Mouse (Mus musculus) liver, postnatal 0 days (tissue): ENCODE measurements around the gene Nt5e. TPM values are rescaled to one million over a fixed set of nuclear protein-coding genes. Genes with fewer than 3 reads are reported as not detected.
A peak's percentile ranks its signal among the peaks of the same experiment; 100 is the strongest.
"Not testable (repeated sequence)": the region's sequence is repeated elsewhere in the genome, so short reads cannot be mapped to it uniquely, and the experiment has no call there.

Source experiments
- ATAC-seq: fragments of 200-750 bp; cut with Nextera tagmentation; 2 replicates; pipeline ENCODE4 v1.8.0; 2017; ENCODE audit warnings: mild to moderate bottlenecking, moderate library complexity
- DNase-seq: peaks from one replicate; pipeline ENCODE4 v3.0.0-alpha.2; 2016
- H3K27ac ChIP-seq: fragments of 300-500 bp; sonication (generic); 2 replicates; pipeline ENCODE4 v1.5.1; 2014; ENCODE audit warnings: antibody characterized with exemption, moderate library complexity, mild to moderate bottlenecking, low read depth
- H3K27me3 ChIP-seq: fragments of 300-500 bp; sonication (generic); 2 replicates; pipeline ENCODE4 v1.6.1; 2014; ENCODE audit warnings: low read length, control low read depth, mixed read lengths; ENCODE audit not compliant: insufficient read depth
- H3K36me3 ChIP-seq: fragments of 300-500 bp; sonication (generic); replicated peaks from 2 replicates; pipeline ENCODE4 v1.6.1; 2014; ENCODE audit warnings: mild to moderate bottlenecking, control low read depth, low read length, moderate library complexity, mixed read lengths; ENCODE audit not compliant: insufficient read depth
- H3K4me1 ChIP-seq: fragments of 300-500 bp; sonication (generic); 2 replicates; pipeline ENCODE4 v1.6.1; 2014; ENCODE audit warnings: antibody characterized with exemption, mild to moderate bottlenecking, control low read depth; ENCODE audit not compliant: insufficient read depth
- H3K4me2 ChIP-seq: fragments of 300-500 bp; sonication (generic); 2 replicates; pipeline ENCODE4 v1.6.1; 2014; ENCODE audit warnings: low read depth, mild to moderate bottlenecking, low read length, moderate library complexity, mixed read lengths
- H3K4me3 ChIP-seq: fragments of 300-500 bp; sonication (generic); 2 replicates; pipeline ENCODE4 v1.5.1; 2014; ENCODE audit warnings: low read depth, low read length
- H3K9ac ChIP-seq: fragments of 300-500 bp; sonication (generic); replicated peaks from 2 replicates; pipeline ENCODE4 v1.6.1; 2014; ENCODE audit warnings: mild to moderate bottlenecking, moderate library complexity
- H3K9me3 ChIP-seq: fragments of 300-500 bp; sonication (generic); 2 replicates; pipeline ENCODE4 v1.6.1; 2016; ENCODE audit warnings: mild to moderate bottlenecking, control low read depth, low read length, mixed read lengths
- CTCF ChIP-seq: sonication (generic); IDR thresholded peaks from 2 replicates; pipeline ENCODE4 v1.5.1; 2016; ENCODE audit warnings: antibody characterized with exemption, low read depth
- EP300 ChIP-seq: IDR thresholded peaks from 2 replicates; pipeline ENCODE4 v1.6.1; 2016; ENCODE audit warnings: antibody characterized with exemption, low read depth, mild to moderate bottlenecking
- WGBS: fragments of 180-500 bp; shearing (Covaris S2); extraction: QIAGEN DNeasy Blood & Tissue Kit; methylation state at CpG from one replicate; pipeline ENCODE4 v1.1.7; 2014; ENCODE audit not compliant: insufficient replicate concordance; 5-methylcytosine and 5-hydroxymethylcytosine counted together
- polyA plus RNA-seq: library from polyadenylated mRNA; unstranded; fragments of >200 nt; fragmentation: Nextera tagmentation; extraction: Ambion mirVana; gene quantifications from 2 replicates; pipeline ENCODE4 v1.2.1, GENCODE M21; 2015

Nt5e gene
- polyA plus RNA-seq, 1 experiment from 2014 or later = 18.9 TPM

DNA sequence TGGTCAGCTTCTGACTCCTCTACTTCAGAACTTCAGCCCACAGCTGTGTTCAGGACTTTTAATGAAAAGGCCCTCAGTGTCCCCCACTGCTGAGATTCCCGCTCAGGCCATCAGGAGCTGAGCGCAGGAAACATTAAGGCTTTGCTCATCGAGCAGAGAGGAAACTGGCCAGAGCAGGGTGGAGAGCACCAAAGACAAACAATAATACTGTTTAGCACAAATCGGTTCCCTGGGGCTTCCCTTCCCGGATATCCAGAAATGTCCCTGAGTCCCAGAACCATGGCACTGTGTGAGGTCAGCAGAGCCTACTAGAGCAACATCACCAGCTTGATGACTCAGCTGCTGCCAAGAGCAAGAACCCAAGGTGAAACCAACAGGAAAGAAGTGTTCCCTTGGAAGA lies 30.7 kb upstream of the Nt5e start:
- H3K36me3 ChIP-seq = no peaks in the 10 kb centered on the region
- no peak overlapping the region for H3K9ac ChIP-seq
- H3K4me2 ChIP-seq = no peak overlapping the region
- 49% methylated on average over 5 of the region's 5 CpGs for whole genome bisulfite sequencing
- no peaks in the 10 kb centered on the region for H3K4me1 ChIP-seq
- ATAC-seq (peak; percentile 29; the same call in 1 of the 2 replicates), DNase-seq (no peak)
- H3K9me3 ChIP-seq = no peaks in the 10 kb centered on the region
- no peak overlapping the region for H3K4me3 ChIP-seq
- TF ChIP-seq EP300 = no peak
- TF ChIP-seq CTCF = no peak
- H3K27ac ChIP-seq = no peak overlapping the region
- no peaks in the 10 kb centered on the region for H3K27me3 ChIP-seq

DNA sequence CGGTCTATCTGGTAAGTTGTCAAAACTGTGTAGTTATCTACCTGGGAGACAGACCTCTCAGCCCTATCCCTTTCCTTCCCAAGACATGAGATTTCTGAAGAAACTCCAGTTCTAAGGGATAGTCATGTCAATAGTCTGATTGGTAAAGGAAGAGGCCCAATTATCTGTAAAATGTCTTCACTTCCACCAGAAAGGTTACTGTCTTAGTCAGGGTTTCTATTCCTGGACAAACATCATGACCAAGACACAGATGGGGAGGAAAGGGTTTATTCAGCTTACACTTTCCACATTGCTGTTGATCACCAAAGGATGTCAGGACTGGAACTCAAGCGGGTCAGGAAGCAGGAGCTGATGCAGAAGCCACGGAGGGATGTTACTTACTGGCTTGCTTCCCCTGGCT lies 29.8 kb upstream of the Nt5e start:
- not testable (repeated sequence) for H3K4me1 ChIP-seq, H3K9me3 ChIP-seq, H3K36me3 ChIP-seq, H3K27me3 ChIP-seq, H3K4me3 ChIP-seq, H3K4me2 ChIP-seq, H3K9ac ChIP-seq, DNase-seq, H3K27ac ChIP-seq, ATAC-seq
- 70% methylated on average over 3 of the region's 3 CpGs for WGBS

DNA sequence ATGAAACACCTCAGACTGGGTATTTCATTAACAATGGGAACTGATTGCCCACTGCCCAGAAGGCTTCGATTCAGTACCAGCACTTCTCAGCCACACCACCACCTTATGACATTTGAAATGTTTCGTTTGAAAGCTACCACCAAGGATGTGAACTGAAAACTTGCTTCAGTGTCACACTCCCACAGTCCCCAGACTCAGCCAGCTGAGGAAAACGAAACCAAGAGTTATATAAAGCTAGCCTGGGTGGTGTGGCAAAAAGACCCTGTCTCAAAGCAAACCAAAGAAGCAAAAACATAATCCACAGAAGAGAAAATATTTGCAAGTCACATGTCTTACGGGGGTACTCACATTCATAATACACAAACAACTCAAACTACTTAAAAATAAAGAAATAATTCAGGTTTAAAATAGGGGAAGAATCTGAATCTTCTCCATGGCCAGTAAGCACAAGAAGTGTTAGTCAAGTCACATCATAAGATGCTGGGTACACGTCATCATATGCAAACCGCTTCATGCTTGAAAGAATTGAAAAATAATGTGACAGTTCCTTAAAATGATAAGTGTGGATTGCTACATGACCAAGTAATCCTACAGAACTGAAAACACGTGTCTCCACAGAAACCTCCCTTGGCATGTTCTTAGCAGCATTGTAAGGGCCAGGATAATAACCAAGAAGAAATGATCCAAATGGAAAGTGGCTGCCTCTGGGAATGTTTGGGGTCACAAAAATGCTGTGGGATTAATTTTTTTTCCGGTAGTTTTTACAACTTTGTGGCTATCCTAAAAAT lies 28.9 kb upstream of the Nt5e start:
- Histone ChIP-seq H3K27ac (no peak overlapping the region), H3K27me3 (no peaks in the 10 kb centered on the region), H3K9me3 (no peaks in the 10 kb centered on the region), H3K9ac (no peak overlapping the region), H3K36me3 (no peaks in the 10 kb centered on the region), H3K4me2 (no peak overlapping the region), H3K4me1 (no peaks in the 10 kb centered on the region), H3K4me3 (no peak overlapping the region)
- ATAC-seq (no peak), DNase-seq (no peak)
- 71% methylated on average over 8 of the region's 8 CpGs for WGBS
- TF ChIP-seq CTCF (no peak), EP300 (no peak)

DNA sequence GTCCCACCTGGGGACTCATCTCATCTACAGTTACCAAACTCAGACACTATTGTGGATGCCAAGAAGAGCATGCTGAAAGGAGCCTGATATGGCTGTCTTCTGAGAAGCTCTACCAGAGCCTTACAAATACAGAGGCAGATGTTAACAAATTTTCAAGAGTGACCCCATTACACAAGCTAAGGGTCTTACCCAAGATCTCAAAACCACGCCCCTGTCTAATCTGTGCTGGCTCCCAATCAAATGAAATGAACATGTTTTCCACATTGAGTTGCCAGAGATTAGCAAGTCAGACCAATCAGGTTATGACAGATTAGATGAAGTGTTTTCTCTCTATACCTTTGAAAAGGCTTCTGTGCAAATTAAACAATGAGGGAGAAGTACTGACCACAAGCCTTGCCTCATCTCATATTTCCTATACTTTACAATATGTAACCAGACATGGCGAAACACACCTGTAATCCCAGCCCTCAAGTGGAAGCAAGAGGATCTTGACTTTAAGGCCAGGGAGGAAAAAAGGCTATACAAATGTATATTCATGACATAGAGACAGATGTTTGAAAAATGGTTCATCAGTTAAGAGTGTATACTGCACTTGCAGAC lies 19.9 kb upstream of the Nt5e start:
- TF ChIP-seq CTCF (no peak), EP300 (no peak)
- Histone ChIP-seq H3K4me3 (no peak overlapping the region), H3K4me1 (no peaks in the 10 kb centered on the region), H3K36me3 (no peaks in the 10 kb centered on the region), H3K9ac (no peak overlapping the region), H3K27me3 (no peaks in the 10 kb centered on the region), H3K4me2 (no peak overlapping the region), H3K27ac (no peak overlapping the region), H3K9me3 (no peaks in the 10 kb centered on the region)
- ATAC-seq = no peak
- 66% methylated on average over 2 of the region's 2 CpGs for WGBS
- no peak for DNase-seq

DNA sequence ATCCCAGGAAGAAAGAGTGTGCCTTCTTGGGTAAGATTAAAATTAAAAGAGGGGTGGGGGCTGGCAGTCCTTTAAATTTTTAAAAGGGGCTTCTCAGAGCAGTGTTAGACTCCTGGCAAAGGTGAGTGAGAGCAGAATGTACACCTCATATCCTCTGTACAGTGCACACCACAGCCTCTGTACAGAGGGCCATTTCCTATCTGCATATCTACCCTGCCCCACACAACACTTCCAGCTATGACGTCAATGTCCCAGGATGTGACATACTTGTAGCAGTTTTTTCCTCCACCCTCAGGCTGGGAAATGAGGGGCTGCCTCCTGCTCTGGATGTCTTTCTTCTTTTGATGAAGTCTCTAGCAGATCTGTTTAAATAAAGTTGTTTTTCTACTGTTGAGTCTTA lies 17.9 kb upstream of the Nt5e start:
- Histone ChIP-seq H3K9ac (no peak overlapping the region), H3K4me3 (no peak overlapping the region), H3K27ac (no peak overlapping the region), H3K27me3 (no peaks in the 10 kb centered on the region), H3K36me3 (no peaks in the 10 kb centered on the region), H3K4me1 (no peaks in the 10 kb centered on the region), H3K9me3 (no peaks in the 10 kb centered on the region), H3K4me2 (no peak overlapping the region)
- ATAC-seq = no peak
- TF ChIP-seq CTCF = no peak
- no peak for TF ChIP-seq EP300
- WGBS = 19% methylated on average over 1 of the region's 1 CpGs
- no peak for DNase-seq

DNA sequence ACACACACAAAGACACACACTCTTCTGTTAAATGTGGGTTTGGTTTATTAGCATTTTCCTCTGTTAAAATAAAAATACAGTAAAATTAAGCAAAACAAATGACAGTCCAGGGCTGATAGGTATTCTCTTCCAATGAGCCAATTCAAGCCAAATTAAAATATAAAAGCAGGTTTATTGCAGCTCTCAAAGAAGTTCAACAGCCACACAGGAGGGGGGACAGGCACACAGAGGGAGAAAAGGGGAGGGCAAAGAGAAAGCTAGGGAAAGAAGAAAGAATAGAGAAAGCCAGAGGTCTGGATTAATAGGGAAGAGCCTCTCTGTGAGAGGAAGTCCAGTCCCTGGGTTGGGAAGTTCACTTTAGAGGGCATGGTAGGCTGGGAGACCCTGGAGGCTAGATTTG lies 7.8 kb upstream of the Nt5e start:
- Histone ChIP-seq H3K36me3 (no peaks in the 10 kb centered on the region), H3K4me3 (no peak overlapping the region), H3K4me2 (no peak overlapping the region), H3K27ac (no peak overlapping the region), H3K9ac (no peak overlapping the region), H3K27me3 (no peaks in the 10 kb centered on the region), H3K4me1 (no peaks in the 10 kb centered on the region), H3K9me3 (no peaks in the 10 kb centered on the region)
- DNase-seq (no peak), ATAC-seq (no peak)
- TF ChIP-seq EP300 = no peak
- TF ChIP-seq CTCF = no peak
